Mouse (Mus musculus): ENCODE data around the gene Cnot2. TPM values are rescaled to one million over a fixed set of nuclear protein-coding genes. Genes with fewer than 3 reads are reported as not detected.
"Not testable (repeated sequence)": the region's sequence is repeated elsewhere in the genome, so short reads cannot be mapped to it uniquely, and the experiment has no call there.

Cnot2 gene
- total RNA-seq, 2 experiments from 2014 or later: 68.3 to 76.9 TPM

DNA sequence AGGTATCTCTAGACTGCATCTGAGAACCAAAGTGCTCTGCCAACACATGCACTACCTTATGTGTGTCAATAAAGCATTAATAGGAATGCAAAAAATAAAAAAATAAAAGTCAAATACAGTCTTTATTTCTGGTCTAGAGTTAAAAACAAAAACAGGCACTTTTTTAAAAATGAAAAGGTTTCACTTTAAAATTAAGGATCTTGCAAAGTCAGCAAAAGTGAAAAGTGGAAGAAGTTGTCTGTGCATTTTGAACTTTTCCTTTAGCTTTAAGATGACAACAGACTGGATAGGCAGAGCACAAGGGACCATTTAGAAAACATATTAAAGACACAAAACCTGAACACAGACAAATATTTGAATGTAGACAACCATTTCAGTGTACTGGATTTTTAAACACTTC, 1.8 kb downstream of the Cnot2 start:
- intact Hi-C loops (cut with DNase I): no loop called here
- no peak overlapping the region for H3K27ac ChIP-seq
- no peak for TF ChIP-seq CTCF (IDR thresholded peaks at IDR 0.05)
- no peak overlapping the region; the same call in 1 of the 2 replicates for H3K4me3 ChIP-seq
- DNase-seq (ENCODE audit: extremely low spot score in 1 of 2, low spot score in 2 of 2): no peak

DNA sequence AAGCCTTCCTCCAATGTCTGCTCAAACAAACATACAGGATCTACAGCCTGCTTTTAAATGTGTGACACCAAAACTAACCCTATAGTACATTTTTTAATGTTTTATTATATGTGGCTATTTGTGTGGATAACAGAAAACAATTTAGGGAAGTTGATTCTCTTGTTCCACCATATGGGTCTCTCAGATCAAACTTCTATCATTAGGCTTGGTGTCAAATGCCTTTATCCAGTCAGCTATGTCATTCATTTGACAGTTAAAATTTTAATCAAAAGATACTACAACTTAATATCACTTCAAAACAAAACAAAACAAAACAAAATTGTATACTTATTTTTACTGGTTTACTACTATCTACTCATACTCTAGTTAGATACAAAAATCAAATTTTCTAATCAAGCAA, 2.9 kb downstream of the Cnot2 start:
- Histone ChIP-seq H3K4me3 (no peak overlapping the region), H3K27ac (no peak overlapping the region)
- TF ChIP-seq CTCF (IDR thresholded peaks at IDR 0.05): no peak
- DNase-seq (ENCODE audit: extremely low spot score in 1 of 2, low spot score in 2 of 2): no peak
- intact Hi-C loops (cut with DNase I): no loop called here

DNA sequence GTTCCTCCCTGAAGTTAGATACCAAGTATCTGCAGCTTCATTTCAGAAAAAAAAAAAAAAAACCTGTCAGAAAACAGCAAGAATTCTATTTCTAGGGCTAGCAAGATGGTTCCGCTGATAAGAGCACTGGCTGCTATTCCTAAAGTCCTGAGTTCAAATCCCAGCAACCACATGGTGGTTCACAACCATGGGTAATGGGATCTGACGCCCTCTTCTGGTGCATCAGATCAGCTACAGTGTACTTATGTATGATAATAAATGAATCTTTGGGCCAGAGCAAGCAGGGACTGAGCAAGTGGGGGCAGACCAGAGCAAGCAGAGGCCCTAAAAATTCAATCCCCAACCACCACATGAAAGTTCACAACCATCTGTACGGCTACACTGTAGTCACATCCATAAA, 4.1 kb downstream of the Cnot2 start:
- no peak overlapping the region for H3K27ac ChIP-seq
- no peak for DNase-seq (ENCODE audit: extremely low spot score in 1 of 2, low spot score in 2 of 2)
- H3K4me3 ChIP-seq: no peak overlapping the region
- intact Hi-C loops (cut with DNase I): no loop called here
- TF ChIP-seq CTCF (IDR thresholded peaks at IDR 0.05): peak; percentile 3; the same call in 1 of the 2 replicates

DNA sequence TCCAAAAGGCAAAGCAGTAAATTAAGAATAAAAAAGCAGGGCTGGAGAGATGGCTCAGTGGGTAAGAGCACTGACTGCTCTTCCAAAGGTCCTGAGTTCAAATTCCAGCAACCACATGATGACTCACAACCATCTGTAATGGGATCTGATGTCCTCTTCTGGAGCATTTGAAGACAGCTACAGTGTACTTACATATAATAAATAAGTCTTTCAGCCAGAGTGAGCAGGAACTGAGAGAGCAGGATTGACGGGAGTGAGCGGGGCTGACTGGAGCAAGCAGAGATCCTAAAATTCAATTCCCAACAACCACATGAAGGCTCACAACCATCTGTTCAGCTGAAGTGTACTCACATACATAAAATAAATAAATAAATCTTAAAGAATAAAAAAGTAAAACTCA, 5.2 kb downstream of the Cnot2 start:
- H3K27ac ChIP-seq; H3K4me3 ChIP-seq; intact Hi-C loops (cut with DNase I); DNase-seq (ENCODE audit: extremely low spot score in 1 of 2, low spot score in 2 of 2): not testable (repeated sequence)

DNA sequence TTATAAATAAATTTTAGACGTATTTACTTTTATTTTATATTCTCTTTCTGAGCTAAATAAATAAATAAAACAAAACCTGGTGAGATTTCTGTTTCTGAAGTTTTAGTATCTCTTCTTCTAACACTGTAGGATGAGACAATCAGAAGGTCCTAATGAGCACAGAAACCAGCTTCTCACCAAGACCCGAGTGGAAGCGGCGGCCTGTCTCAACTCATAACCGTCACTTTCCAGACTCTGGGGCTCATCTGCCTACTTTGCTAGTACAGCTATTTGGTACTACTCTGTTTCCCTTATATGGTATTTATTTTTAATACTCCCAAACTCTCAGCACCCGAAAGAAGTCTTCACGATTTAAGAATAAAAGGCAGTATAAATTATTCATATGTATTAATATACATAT, 10.8 kb downstream of the Cnot2 start:
- TF ChIP-seq CTCF (IDR thresholded peaks at IDR 0.05): no peak
- intact Hi-C loops (cut with DNase I): no loop called here
- DNase-seq (ENCODE audit: extremely low spot score in 1 of 2, low spot score in 2 of 2): no peak
- Histone ChIP-seq H3K27ac (no peak overlapping the region), H3K4me3 (no peak overlapping the region)

DNA sequence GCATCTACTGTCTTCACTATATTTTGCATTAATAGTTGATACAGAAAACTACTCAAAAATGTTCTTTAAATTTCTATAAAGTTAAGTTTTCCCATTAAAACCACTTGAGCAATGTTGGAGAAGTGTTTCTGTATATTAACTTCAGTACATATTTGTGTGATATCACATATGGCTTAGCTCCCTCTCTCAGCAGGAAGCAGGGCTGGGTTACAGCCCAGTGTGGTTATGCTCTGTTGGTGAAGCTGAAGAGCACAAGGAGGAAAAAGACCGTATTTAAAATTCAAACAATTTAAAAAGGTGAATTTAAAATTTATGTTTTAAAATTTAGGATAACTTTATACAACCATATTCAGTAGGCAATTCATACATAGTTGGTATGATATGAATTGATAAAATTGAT, 12.8 kb downstream of the Cnot2 start:
- no peak overlapping the region for H3K27ac ChIP-seq
- no peak for TF ChIP-seq CTCF (IDR thresholded peaks at IDR 0.05)
- intact Hi-C loops (cut with DNase I): no loop called here
- DNase-seq (ENCODE audit: extremely low spot score in 1 of 2, low spot score in 2 of 2): no peak
- no peak overlapping the region for H3K4me3 ChIP-seq

DNA sequence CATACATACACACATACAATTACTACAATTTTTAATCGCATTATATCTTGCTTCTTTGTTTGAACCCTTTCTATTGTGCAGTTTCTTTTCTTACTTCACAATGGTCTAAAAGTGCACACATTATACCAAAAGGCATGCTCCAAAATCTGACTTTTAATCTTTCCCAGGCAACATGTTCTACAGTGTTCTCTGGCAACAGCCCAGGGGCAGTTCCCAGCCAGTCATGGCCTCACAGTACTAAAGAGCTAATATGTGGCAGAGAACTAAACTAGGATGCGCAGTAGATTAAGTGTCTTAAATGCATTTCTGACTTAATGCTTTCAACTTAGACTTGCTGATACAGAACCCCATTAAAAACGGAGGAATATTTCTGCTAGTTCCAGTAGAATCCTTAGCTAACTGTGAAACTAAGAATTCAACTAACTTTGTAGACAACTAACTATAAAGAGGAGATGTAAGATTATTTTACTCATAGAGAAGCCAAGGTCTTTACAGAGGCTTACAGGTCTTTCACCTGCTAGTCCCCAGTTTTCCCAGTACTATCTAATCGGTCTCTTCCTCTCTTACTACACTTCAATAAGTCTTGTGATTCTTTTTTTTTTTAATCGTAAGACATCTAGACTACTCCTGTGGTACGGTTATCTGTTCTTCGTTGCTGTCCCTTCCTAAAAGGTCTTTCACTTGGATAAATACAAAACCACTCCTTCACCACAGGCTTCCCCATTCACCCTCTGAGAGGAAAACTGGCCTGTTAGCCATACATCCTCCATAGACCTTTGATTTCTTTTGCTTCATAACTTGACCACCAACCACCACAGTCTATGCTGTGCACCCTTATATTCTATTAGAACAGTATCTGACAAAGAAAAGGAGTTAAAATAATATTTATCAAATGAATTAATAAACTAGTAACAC, 13.6 kb downstream of the Cnot2 start:
- H3K4me3 ChIP-seq: no peak overlapping the region
- H3K27ac ChIP-seq: no peak overlapping the region
- intact Hi-C loops (cut with DNase I): no loop called here
- no peak for TF ChIP-seq CTCF (IDR thresholded peaks at IDR 0.05)
- no peak for DNase-seq (ENCODE audit: extremely low spot score in 1 of 2, low spot score in 2 of 2)

DNA sequence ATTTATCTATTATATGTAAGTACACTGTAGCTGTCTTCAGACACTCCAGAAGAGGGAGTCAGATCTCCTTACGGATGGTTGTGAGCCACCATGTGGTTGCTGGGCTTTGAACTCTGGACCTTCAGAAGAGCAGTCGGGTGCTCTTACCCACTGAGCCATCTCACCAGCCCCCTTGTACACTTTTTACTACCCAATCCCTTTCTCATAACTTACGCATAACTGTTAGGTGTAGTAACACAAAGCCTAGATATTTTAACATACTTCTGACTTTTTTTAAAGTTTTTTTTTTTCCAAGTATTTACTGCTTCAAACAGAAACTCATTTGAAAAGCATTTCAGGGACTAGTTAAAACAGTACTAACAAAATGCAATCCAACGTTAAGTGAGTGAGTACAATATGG, 14.8 kb downstream of the Cnot2 start:
- H3K4me3 ChIP-seq; H3K27ac ChIP-seq; intact Hi-C loops (cut with DNase I); DNase-seq (ENCODE audit: extremely low spot score in 1 of 2, low spot score in 2 of 2): not testable (repeated sequence)

DNA sequence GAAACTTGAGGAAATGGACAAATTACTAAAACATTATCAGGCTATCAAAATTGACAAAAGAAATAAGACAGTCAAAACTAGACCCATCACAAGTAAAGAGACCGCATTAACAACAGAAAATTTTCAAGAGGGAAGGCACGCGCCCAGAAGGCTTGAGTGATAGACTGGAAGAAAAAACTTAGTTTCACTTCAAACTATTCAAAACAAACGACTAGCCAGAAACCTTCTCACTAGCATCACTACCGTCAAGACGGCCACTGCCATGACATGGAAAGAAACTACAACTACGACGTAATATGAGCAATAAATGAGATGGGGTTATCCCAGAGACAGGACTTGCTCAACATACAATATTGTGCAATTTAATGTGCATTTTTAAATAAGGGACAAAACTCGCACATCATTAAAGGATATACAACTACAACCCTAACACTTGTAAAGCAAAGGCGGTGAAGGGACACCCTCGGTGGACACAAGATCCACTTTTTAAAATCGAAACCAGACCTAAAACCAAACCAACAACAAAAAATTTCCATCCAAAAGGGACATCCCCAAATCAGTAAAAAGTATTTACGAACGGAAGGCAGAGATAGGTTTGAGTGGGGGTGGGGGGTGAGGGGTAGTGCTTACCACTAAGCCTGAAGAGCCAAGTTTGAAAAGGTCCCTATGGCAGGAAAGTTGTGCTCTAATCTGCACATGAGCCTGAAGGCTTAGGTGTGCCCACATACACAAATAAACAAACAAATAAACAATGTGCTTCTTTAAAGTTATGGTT, 16.3 kb downstream of the Cnot2 start:
- TF ChIP-seq CTCF (IDR thresholded peaks at IDR 0.05): no peak
- DNase-seq (ENCODE audit: extremely low spot score in 1 of 2, low spot score in 2 of 2): no peak
- Histone ChIP-seq H3K27ac (no peak overlapping the region), H3K4me3 (no peak overlapping the region)
- intact Hi-C loops (cut with DNase I): no loop called here

DNA sequence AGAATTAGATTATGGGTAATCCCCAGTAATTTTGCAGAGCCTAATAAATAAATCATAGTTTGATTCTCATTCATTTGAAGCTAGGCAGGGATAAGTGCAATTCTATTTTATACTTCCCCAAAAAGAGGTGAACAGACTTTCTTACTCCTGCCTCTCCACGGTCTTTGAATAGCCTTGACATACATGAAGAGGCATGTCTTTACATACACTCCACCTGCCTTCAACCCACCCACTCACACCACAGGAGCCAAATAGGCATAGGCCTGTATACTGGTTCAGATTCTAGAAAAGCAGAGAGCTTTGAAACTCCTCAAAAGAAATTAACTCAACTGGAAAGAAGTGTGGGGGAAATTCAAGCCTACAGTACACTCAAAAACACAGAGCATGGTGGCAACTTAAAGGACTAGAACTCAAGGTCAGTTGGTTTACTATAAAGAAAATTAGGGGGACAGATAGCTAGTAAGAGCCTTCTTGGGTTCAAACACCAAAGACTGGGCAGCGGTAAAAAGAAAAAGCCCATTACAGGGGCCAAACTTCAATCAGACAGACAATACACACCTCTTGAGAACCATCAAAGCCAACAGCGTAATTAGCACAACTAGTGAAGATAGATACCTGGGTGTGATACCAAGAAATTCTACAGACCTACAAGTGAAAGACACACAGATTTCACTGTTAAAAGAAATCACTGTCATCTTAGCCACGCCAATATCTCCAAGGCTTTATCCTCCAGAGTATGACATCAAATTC, 18.4 kb downstream of the Cnot2 start:
- no peak overlapping the region for H3K27ac ChIP-seq
- no peak overlapping the region for H3K4me3 ChIP-seq
- DNase-seq (ENCODE audit: extremely low spot score in 1 of 2, low spot score in 2 of 2): no peak
- no peak for TF ChIP-seq CTCF (IDR thresholded peaks at IDR 0.05)
- intact Hi-C loops (cut with DNase I): no loop called here

DNA sequence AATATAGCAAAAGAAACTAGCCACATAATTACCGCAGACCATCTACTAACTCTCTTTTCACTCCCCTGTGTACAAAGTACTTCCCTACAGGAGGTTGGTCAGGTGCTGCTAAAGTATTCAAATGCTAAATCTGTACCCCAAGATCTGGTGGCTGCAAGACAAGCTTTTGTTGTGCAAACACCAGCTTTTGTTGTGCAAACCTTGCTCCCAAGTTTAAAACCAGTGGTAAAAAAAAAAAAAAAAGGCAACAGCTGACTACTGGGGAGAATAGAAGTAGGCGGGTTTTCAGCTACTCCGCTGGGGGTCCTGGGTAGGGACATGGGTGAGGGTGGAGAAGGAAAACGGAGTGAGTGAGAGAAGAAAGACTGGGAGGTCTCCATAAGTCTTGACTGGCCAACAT, 19.1 kb downstream of the Cnot2 start:
- Histone ChIP-seq H3K4me3 (no peak overlapping the region), H3K27ac (no peak overlapping the region)
- intact Hi-C loops (cut with DNase I): no loop called here
- DNase-seq (ENCODE audit: extremely low spot score in 1 of 2, low spot score in 2 of 2): no peak
- TF ChIP-seq CTCF (IDR thresholded peaks at IDR 0.05): no peak

DNA sequence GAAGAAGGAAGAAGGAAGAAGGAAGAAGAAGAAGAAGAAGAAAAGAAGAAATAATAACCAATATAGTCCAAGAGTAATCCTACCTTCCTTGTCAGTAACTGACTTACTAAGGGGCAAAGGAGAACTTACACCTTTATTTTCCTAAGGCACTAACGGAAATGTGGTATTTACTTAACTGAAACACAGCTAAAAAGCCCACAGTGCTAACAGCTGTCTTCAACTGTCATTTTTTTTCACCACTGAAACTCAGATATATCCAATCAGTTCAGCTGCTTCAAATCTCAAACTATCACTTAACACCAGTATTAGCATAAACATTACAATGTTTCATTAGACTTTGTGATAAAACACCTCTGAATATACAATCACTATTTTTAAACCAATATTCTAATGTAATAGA, 22.1 kb downstream of the Cnot2 start:
- no peak for TF ChIP-seq CTCF (IDR thresholded peaks at IDR 0.05)
- H3K27ac ChIP-seq: no peak overlapping the region
- H3K4me3 ChIP-seq: no peak overlapping the region
- DNase-seq (ENCODE audit: extremely low spot score in 1 of 2, low spot score in 2 of 2): no peak
- intact Hi-C loops (cut with DNase I): no loop called here

Data from left cerebral cortex, adult 2 months (tissue).